ENCODE assay signal across 9 mouse cellular contexts in the genomic region with DNA sequence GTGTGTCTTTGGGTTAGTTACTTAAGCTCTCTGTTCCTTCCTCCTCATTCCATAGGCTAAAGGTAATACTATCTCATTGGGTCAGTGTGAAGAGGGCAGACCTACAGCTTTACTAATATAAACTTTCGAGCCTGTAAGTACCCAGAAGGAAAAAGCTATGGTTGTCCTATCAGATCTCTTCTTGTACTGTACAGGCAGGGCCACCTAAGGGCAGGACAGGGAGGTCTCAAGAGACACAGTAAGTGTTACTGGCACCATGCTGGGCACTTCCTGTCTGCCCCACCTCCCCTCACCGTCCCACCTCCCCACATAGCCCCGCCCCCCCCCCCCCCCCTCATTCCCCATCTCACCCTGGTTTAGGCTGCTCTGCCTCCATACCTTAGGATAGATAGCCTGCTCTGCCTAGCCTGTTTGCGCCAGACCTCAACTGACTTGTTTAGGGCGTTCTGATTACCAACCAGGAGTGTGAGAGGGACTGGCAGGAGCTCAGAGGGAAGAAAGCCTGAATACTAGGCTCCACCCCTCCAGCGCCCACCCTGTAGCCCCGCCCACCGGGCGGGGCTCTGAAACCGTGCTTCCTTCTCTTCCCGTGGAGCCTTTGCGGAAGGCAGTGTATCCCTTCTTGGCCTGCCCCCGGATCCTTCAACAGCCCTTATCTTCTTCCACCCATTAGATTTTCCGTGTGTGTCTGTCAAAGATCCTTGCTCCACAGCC.
A peak's percentile ranks its signal among the peaks of the same experiment; 100 is the strongest.
DNase-seq lines count a peak whose midpoint lies in the region; ATAC-seq lines count a peak whose summit lies in the region.
"Had no signal": no experiment of that assay in that cellular context is flagged by ENCODE, and none has a peak within 500 bp of the region (broad histone marks: within the 10 kb centered on the region; RNA-seq: fewer than 3 reads in every experiment).

No protein-coding gene starts in this region.

- H3K9me3 ChIP-seq in kidney, embryonic 16.5 days (ENCODE audit: low read length), result no peaks in the 10 kb centered on the region
- H3K9me3 ChIP-seq in embryonic facial prominence, embryonic 15.5 days (replicated peaks), result no peaks in the 10 kb centered on the region

- no peak for ATAC-seq in kidney, embryonic 16.5 days (ENCODE audit: low FRiP score, low TSS enrichment)
- ATAC-seq in embryonic facial prominence, embryonic 15.5 days (ENCODE audit: insufficient number of reproducible peaks, low FRiP score, low TSS enrichment, low read depth), result 0 out of 2 replicates have a peak, but pooled peaks have one; percentile 24

- WGBS in kidney, embryonic 16.5 days, result 10% methylated on average over 14 of the region's 14 CpGs
- 20% methylated on average over 12 of the region's 14 CpGs for WGBS in embryonic facial prominence, embryonic 15.5 days

- peak overlapping the region; percentile 27; the same call in 1 of the 2 replicates for H3K9ac ChIP-seq in kidney, embryonic 16.5 days (replicated peaks; ENCODE audit: low read length)
- no peak overlapping the region for H3K9ac ChIP-seq in embryonic facial prominence, embryonic 15.5 days

- H3K27me3 ChIP-seq in kidney, embryonic 16.5 days (ENCODE audit: insufficient read depth, low read length), result peaks cover 8% of the 10 kb centered on the region; the same call in 1 of the 2 replicates
- no peaks in the 10 kb centered on the region for H3K27me3 ChIP-seq in embryonic facial prominence, embryonic 15.5 days

- no peak for DNase-seq in kidney, adult 8-10 months
- peak; percentile 12 to 17 for DNase-seq in kidney, postnatal 36 days
- DNase-seq in mesoderm, embryonic 11.5 days (ENCODE audit: low read depth, low spot score), result peak; percentile 46
- DNase-seq in cerebellum, adult 18-20 months, result no peak
- no peak for DNase-seq in left cerebral cortex, adult 18-20 months (ENCODE audit: low spot score in 2 of 2)
- no peak for DNase-seq in cerebellum, postnatal 25 days

- H3K4me2 ChIP-seq in kidney, embryonic 16.5 days (replicated peaks; ENCODE audit: low read depth, low read length), result peak overlapping the region; percentile 31
- H3K4me2 ChIP-seq in embryonic facial prominence, embryonic 15.5 days (replicated peaks), result peak overlapping the region; percentile 32

- H3K36me3 ChIP-seq in kidney, embryonic 16.5 days (ENCODE audit: insufficient read depth, low read length), result no peaks in the 10 kb centered on the region
- H3K36me3 ChIP-seq in embryonic facial prominence, embryonic 15.5 days, result no peaks in the 10 kb centered on the region

- H3K27ac ChIP-seq in kidney, embryonic 16.5 days (ENCODE audit: low read length), result no peak overlapping the region
- H3K27ac ChIP-seq in embryonic facial prominence, embryonic 15.5 days (replicated peaks), result no peak overlapping the region
- H3K27ac ChIP-seq: macrophage had no signal

- H3K4me3 ChIP-seq in kidney, embryonic 16.5 days (ENCODE audit: low read length), result no peak overlapping the region
- 0 out of 2 replicates have a peak overlapping the region, but pooled peaks have one; percentile 12 for H3K4me3 ChIP-seq in embryonic facial prominence, embryonic 15.5 days (replicated peaks)

- peaks cover 7% of the 10 kb centered on the region; the same call in 1 of the 2 replicates for H3K4me1 ChIP-seq in kidney, embryonic 16.5 days (ENCODE audit: insufficient read depth, low read length)
- H3K4me1 ChIP-seq in embryonic facial prominence, embryonic 15.5 days, result no peaks in the 10 kb centered on the region

Comparison
In these comparisons a context has a peak if more than half of its experiments do, and no peak if none do; other contexts are left out.
1. DNase-seq: peak in kidney, postnatal 36 days (2 of 2) and mesoderm, embryonic 11.5 days (single experiment); none in kidney, adult 8-10 months (0 of 2), cerebellum, adult 18-20 months (0 of 2), left cerebral cortex, adult 18-20 months (0 of 2) and cerebellum, postnatal 25 days (0 of 2).